8 mouse cellular contexts compared by ENCODE assay signal in the genomic region with DNA sequence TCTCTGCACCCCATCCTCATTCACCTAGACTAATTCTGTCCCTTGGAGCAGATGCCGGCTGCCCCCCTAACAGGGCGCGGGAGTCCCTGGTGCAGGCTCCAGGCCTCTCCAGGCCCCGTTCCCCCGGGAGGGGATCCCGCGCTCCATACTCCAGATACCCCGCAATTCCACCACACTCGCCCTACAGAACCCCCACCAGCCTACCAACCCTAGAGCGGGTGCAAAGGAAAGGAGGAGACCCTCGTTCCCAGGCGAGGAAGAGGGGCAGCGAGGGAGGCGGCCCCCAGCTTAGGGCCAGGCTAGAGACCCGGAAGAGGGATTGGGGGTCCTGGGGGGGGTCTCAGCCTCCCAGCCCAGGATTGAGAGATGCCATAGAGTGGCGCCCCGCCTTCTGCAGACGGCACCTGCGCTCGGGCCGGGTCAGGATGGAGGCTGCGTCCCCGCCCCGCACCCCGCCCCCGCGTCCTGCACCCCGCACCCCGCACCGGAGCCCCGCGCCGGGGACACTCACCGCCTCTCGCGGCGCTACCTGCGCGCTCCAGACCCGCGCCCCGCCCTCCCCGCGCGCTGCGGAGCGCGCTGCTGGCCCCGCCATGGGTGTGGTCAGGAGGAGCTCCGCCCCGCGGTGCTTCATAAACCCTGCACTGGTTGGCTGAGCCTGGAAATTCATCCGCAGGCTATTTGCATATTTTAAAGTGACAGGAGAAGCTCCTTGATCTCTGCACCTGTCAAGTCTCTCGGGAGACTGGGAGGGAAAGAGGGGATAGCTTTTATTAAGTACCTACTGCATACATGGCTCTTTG. TPM values are rescaled to one million over a fixed set of nuclear protein-coding genes. Genes with fewer than 3 reads are reported as not detected.
DNase-seq lines count a peak whose midpoint lies in the region; ATAC-seq lines count a peak whose summit lies in the region.

A gene (minus strand): TSS at position 595 of the 803 bp plus-strand sequence.

- under 1% methylated on average over 49 of the region's 54 CpGs for WGBS in hindbrain, embryonic 16.5 days

- H3K9me3 ChIP-seq in hindbrain, embryonic 16.5 days (ENCODE audit: control insufficient read depth, low read length): no peaks in the 10 kb centered on the region

- no peaks in the 10 kb centered on the region for H3K36me3 ChIP-seq in hindbrain, embryonic 16.5 days (ENCODE audit: control insufficient read depth, insufficient read depth, low read length)

- H3K4me3 ChIP-seq in hindbrain, embryonic 16.5 days (ENCODE audit: low read length): peak within 1 kb of the TSS; percentile 54

- H3K4me2 ChIP-seq in hindbrain, embryonic 16.5 days (ENCODE audit: low read length): peak within 1 kb of the TSS; percentile 63

- peak; percentile 77 for ATAC-seq in frontal cortex, adult (ENCODE audit: low TSS enrichment)
- ATAC-seq in hindbrain, embryonic 16.5 days: peak; percentile 79

- peak within 1 kb of the TSS; percentile 77 for H3K9ac ChIP-seq in hindbrain, embryonic 16.5 days (ENCODE audit: low read depth, low read length)

- H3K4me1 ChIP-seq in hindbrain, embryonic 16.5 days (ENCODE audit: control insufficient read depth, insufficient read depth, low read depth, low read length): peaks cover 30% of the 10 kb centered on the region

- H3K27ac ChIP-seq in hindbrain, embryonic 16.5 days (ENCODE audit: low read depth, low read length): peak within 1 kb of the TSS; percentile 75

- H3K27me3 ChIP-seq in hindbrain, embryonic 16.5 days (replicated peaks; ENCODE audit: control insufficient read depth, insufficient read depth, low read length): no peaks in the 10 kb centered on the region

- peak; percentile 87 for DNase-seq in T-cell, adult 2 months (ENCODE audit: low spot score)
- peak; percentile 93 for DNase-seq in cerebellum, adult 9-11 months
- DNase-seq in left cerebral cortex, adult 11 months (ENCODE audit: low spot score): peak; percentile 81
- DNase-seq in lung, postnatal 36 days: peak; percentile 88
- DNase-seq in retina, postnatal 7 days (ENCODE audit: low read depth, low spot score): peak; percentile 82
- peak; percentile 69 for DNase-seq in urinary bladder, postnatal 25 days (ENCODE audit: low spot score)

RNA-seq across cellular contexts. Expression of the gene that starts here (rescaled TPM):
- polyA plus RNA-seq in hindbrain, embryonic 16.5 days (2015; fragmentation: Nextera tagmentation; extraction: Ambion mirVana): 78.6 and 89.5 TPM in 2 replicates

Comparison
In these comparisons a context has a peak if more than half of its experiments do, and no peak if none do; other contexts are left out.
1. Peak in every context shown above with its lines: DNase-seq, ATAC-seq, H3K4me3 ChIP-seq and H3K27ac ChIP-seq.